Mouse (Mus musculus) CH12.LX (cell line): Measurements from ENCODE around the gene Rita1. TPM values are rescaled to one million over a fixed set of nuclear protein-coding genes. Genes with fewer than 3 reads are reported as not detected.

ENCODE experiments used
- DNase-seq: peaks from one replicate; pipeline ENCODE4 v3.0.0-alpha.2; 2013; ENCODE audit errors: extremely low read depth
- H3K27ac ChIP-seq: 2 replicates; pipeline ENCODE4 v1.5.1; 2012; ENCODE audit warnings: low read depth, mild to moderate bottlenecking, control low read depth, moderate library complexity; ENCODE audit not compliant: insufficient read depth
- H3K27me3 ChIP-seq: replicated peaks from 2 replicates; pipeline ENCODE3; 2012; ENCODE audit warnings: inconsistent platforms
- H3K36me3 ChIP-seq, 2 experiments: replicated peaks in 1 of 2; 2 replicates each; pipeline versions ENCODE3 to v1.6.1; 2012; ENCODE audit warnings: inconsistent platforms in 1 of 2, low read length in 1 of 2, mild to moderate bottlenecking in 1 of 2, mixed read lengths in 1 of 2, moderate library complexity in 1 of 2; ENCODE audit not compliant: control insufficient read depth in 1 of 2, insufficient read depth in 1 of 2
- H3K4me1 ChIP-seq, 2 experiments: 2 replicates each; pipeline ENCODE4 v1.6.1; 2012; ENCODE audit warnings: inconsistent platforms in 1 of 2, moderate library complexity in 1 of 2; ENCODE audit not compliant: insufficient read depth in 2 of 2, control insufficient read depth in 1 of 2
- H3K4me2 ChIP-seq: 2 replicates; pipeline ENCODE4 v1.6.1; 2012; ENCODE audit warnings: low read depth, mild to moderate bottlenecking, control low read depth; ENCODE audit not compliant: poor library complexity, insufficient read depth, severe bottlenecking
- H3K4me3 ChIP-seq, 3 experiments: fragments of 150-350 bp in 1 of 3; sonication (generic) in 1 of 3; replicated peaks in 1 of 3; 2 replicates each; pipeline versions ENCODE3 to v1.5.1; 2011 to 2012; ENCODE audit warnings: low read depth in 2 of 3, low read length in 2 of 3, mild to moderate bottlenecking in 2 of 3, moderate library complexity in 2 of 3, control low read depth in 1 of 3, improper control_type of control experiment in 1 of 3, inconsistent platforms in 1 of 3, mixed read lengths in 1 of 3; ENCODE audit not compliant: poor library complexity in 1 of 3
- H3K79me2 ChIP-seq: replicated peaks from 2 replicates; pipeline ENCODE4 v1.6.1; 2012; ENCODE audit warnings: mild to moderate bottlenecking, moderate library complexity; ENCODE audit not compliant: control insufficient read depth, poor library complexity, insufficient read depth, severe bottlenecking; ENCODE audit errors: extremely low read depth
- H3K9ac ChIP-seq: 2 replicates; pipeline ENCODE4 v1.6.1; 2012; ENCODE audit warnings: low read depth, mild to moderate bottlenecking, control low read depth, moderate library complexity; ENCODE audit not compliant: insufficient read depth
- H3K9me3 ChIP-seq: replicated peaks from 2 replicates; pipeline ENCODE3; 2012; ENCODE audit warnings: low read length, inconsistent platforms, mixed read lengths
- CTCF ChIP-seq, 2 experiments: IDR thresholded peaks in 1 of 2; conservative IDR thresholded peaks in 1 of 2; 2 replicates each; pipeline ENCODE4 v1.5.1; 2011 to 2012; ENCODE audit warnings: low read depth in 2 of 2, low read length in 2 of 2, improper control_type of control experiment in 1 of 2, inconsistent platforms in 1 of 2, mild to moderate bottlenecking in 1 of 2, moderate library complexity in 1 of 2
- E2F4 ChIP-seq: IDR thresholded peaks from 2 replicates; pipeline ENCODE4 v1.6.1; 2011; ENCODE audit warnings: low read depth, low read length, improper control_type of control experiment; ENCODE audit not compliant: insufficient replicate concordance
- EP300 ChIP-seq: IDR thresholded peaks from 2 replicates; pipeline ENCODE4 v1.6.1; 2011; ENCODE audit warnings: low read length, improper control_type of control experiment
- HCFC1 ChIP-seq: IDR thresholded peaks from 2 replicates; pipeline ENCODE4 v1.6.1; 2012; ENCODE audit warnings: low read depth, mild to moderate bottlenecking, inconsistent platforms, low read length, improper control_type of control experiment
- IRF4 ChIP-seq: IDR thresholded peaks from 2 replicates; pipeline ENCODE4 v1.6.1; 2014; ENCODE audit warnings: low read depth, mild to moderate bottlenecking, inconsistent platforms, low read length, improper control_type of control experiment
- JUN ChIP-seq: IDR thresholded peaks from 2 replicates; pipeline ENCODE4 v1.6.1; 2011; ENCODE audit warnings: low read depth, mild to moderate bottlenecking, low read length, improper control_type of control experiment, moderate library complexity; ENCODE audit not compliant: insufficient read depth
- JUND ChIP-seq: conservative IDR thresholded peaks from 2 replicates; pipeline ENCODE4 v1.6.1; 2011; ENCODE audit warnings: low read depth, low read length, improper control_type of control experiment
- KAT2A ChIP-seq: IDR thresholded peaks from 2 replicates; pipeline ENCODE4 v1.6.1; 2012; ENCODE audit warnings: low read length, improper control_type of control experiment, inconsistent platforms; ENCODE audit not compliant: insufficient replicate concordance
- MAFK ChIP-seq: IDR thresholded peaks from 2 replicates; pipeline ENCODE4 v1.6.1; 2011; ENCODE audit warnings: low read length, improper control_type of control experiment; ENCODE audit not compliant: insufficient replicate concordance
- MEF2A ChIP-seq: IDR thresholded peaks from 2 replicates; pipeline ENCODE4 v1.6.1; 2014; ENCODE audit warnings: low read depth, mild to moderate bottlenecking, inconsistent platforms, low read length, improper control_type of control experiment, borderline replicate concordance
- MYC ChIP-seq: IDR thresholded peaks from 2 replicates; pipeline ENCODE4 v1.6.1; 2011; ENCODE audit warnings: low read depth, mild to moderate bottlenecking, improper control_type of control experiment, low read length
- PAX5 ChIP-seq: IDR thresholded peaks from 2 replicates; pipeline ENCODE4 v1.6.1; 2012; ENCODE audit warnings: low read length, inconsistent platforms, mixed read lengths
- POLR2A ChIP-seq: IDR thresholded peaks from 2 replicates; pipeline ENCODE4 v1.6.1; 2011; ENCODE audit warnings: low read depth, mild to moderate bottlenecking, improper control_type of control experiment, low read length
- POLR2AphosphoS2 ChIP-seq: IDR thresholded peaks from 2 replicates; pipeline ENCODE4 v1.6.1; 2011; ENCODE audit warnings: low read depth, low read length, improper control_type of control experiment
- RAD21 ChIP-seq: IDR thresholded peaks from 2 replicates; pipeline ENCODE4 v1.6.1; 2011; ENCODE audit warnings: low read depth, mild to moderate bottlenecking, low read length, improper control_type of control experiment, moderate library complexity
- RCOR1 ChIP-seq: conservative IDR thresholded peaks from 2 replicates; pipeline ENCODE4 v1.6.1; 2012; ENCODE audit warnings: low read depth, mild to moderate bottlenecking, inconsistent platforms, low read length, improper control_type of control experiment
- SIN3A ChIP-seq: IDR thresholded peaks from 2 replicates; pipeline ENCODE4 v1.6.1; 2012; ENCODE audit warnings: low read length, improper control_type of control experiment, inconsistent platforms
- TCF12 ChIP-seq: IDR thresholded peaks from 2 replicates; pipeline ENCODE4 v1.6.1; 2014; ENCODE audit warnings: low read depth, mild to moderate bottlenecking, inconsistent platforms, low read length, improper control_type of control experiment
- UBTF ChIP-seq: IDR thresholded peaks from 2 replicates; pipeline ENCODE4 v1.6.1; 2012; ENCODE audit warnings: low read depth, mild to moderate bottlenecking, inconsistent platforms, low read length, improper control_type of control experiment, moderate library complexity
- USF1 ChIP-seq: IDR thresholded peaks from 2 replicates; pipeline ENCODE4 v1.6.1; 2014; ENCODE audit warnings: low read depth, mild to moderate bottlenecking, inconsistent platforms, low read length, improper control_type of control experiment
- USF2 ChIP-seq: conservative IDR thresholded peaks from 2 replicates; pipeline ENCODE4 v1.6.1; 2011; ENCODE audit warnings: low read depth, low read length, improper control_type of control experiment
- ZKSCAN1 ChIP-seq: IDR thresholded peaks from 2 replicates; pipeline ENCODE4 v1.6.1; 2012; ENCODE audit warnings: low read depth, inconsistent platforms, low read length, improper control_type of control experiment, borderline replicate concordance
- dilution Hi-C: fragments of 300-500 bp; cut with MboI; formaldehyde crosslinking; loops from 2 replicates; pipeline ENCODE4 v1.14.3; 2020; ENCODE audit warnings: low sequenced_read_pairs; ENCODE audit not compliant: extremely low pct_unique_long_range_greater_than_20kb, extremely low pct_ligation_motif_present
- in situ Hi-C: fragments of 300-500 bp; cut with MboI; formaldehyde crosslinking; loops from 3 replicates; pipeline ENCODE4 v1.14.3; 2019; ENCODE audit warnings: low sequenced_read_pairs, low pct_ligation_motif_present, low pct_unique_long_range_greater_than_20kb, mixed read lengths
- polyA plus RNA-seq: library from polyadenylated mRNA; unstranded; fragments of >175 nt; gene quantifications from 2 replicates; pipeline ENCODE4 v1.2.1, GENCODE M21; 2012; ENCODE audit warnings: low read depth; ENCODE audit not compliant: insufficient read length
- total RNA-seq, 2 experiments: library from RNA; depleted of rRNA; stranded (reverse); fragments of 300-350 nt in 1 of 2; fragments of >200 nt in 1 of 2; gene quantifications; 2 replicates each; pipeline ENCODE4 v1.2.3; 2012 to 2014

Rita1 gene
- total and polyA plus RNA-seq, 3 experiments = 6.3 to 10.2 (median 7.3) TPM

GRCm38 (mm10) chr5:120634131-120634530 lies 21.7 kb upstream of the Rita1 start, which contains the start of gene Cfap73:
Gene Cfap73 (minus strand): TSS chr5:120634235.
- TF ChIP-seq TCF12 = 0 out of 2 replicates have a peak, but pooled peaks have one; percentile 6
- TF ChIP-seq JUND = no peak
- Histone ChIP-seq H3K4me3 (no peak within 1 kb of the TSS), H3K9me3 (peaks cover 23% of the 10 kb centered on the region), H3K9ac (no peak within 1 kb of the TSS), H3K36me3 (peaks cover 2 to 16% of the 10 kb centered on the region in 2 experiments), H3K79me2 (no peaks in the 10 kb centered on the region), H3K27me3 (no peaks in the 10 kb centered on the region), H3K4me1 (peaks cover 15 to 26% of the 10 kb centered on the region in 2 experiments), H3K4me2 (no peak within 1 kb of the TSS), H3K27ac (no peak within 1 kb of the TSS)
- dilution Hi-C loops (no loop called here), in situ Hi-C loops (no loop called here)
- no peak for DNase-seq

- in situ Hi-C loops = no loop called here
- H3K27me3 ChIP-seq = no peaks in the 10 kb centered on the region
- H3K4me1 ChIP-seq = peaks cover 24 to 48% of the 10 kb centered on the region in 2 experiments
Observed at GRCm38 (mm10) chr5:120631892-120632291, 19.5 kb upstream of the Rita1 start.

GRCm38 (mm10) chr5:120631128-120631527 lies 18.7 kb upstream of the Rita1 start:
- H3K27me3 ChIP-seq = no peaks in the 10 kb centered on the region
- in situ Hi-C loops (no loop called here), dilution Hi-C loops (no loop called here)
- peaks cover 30 to 46% of the 10 kb centered on the region in 2 experiments for H3K36me3 ChIP-seq
- no peaks in the 10 kb centered on the region for H3K79me2 ChIP-seq
- H3K4me3 ChIP-seq = no peak overlapping the region
- no peak overlapping the region for H3K27ac ChIP-seq
- H3K9ac ChIP-seq = no peak overlapping the region
- no peak overlapping the region for H3K4me2 ChIP-seq
- H3K9me3 ChIP-seq = peaks cover 23% of the 10 kb centered on the region
- no peak for TF ChIP-seq ZKSCAN1
- TF ChIP-seq SIN3A = no peak
- TF ChIP-seq KAT2A = no peak
- no peak for TF ChIP-seq POLR2AphosphoS2
- no peak for TF ChIP-seq POLR2A
- no peak for TF ChIP-seq USF1
- no peak for TF ChIP-seq E2F4
- TF ChIP-seq HCFC1 = no peak
- TF ChIP-seq IRF4 = no peak
- no peak for TF ChIP-seq RAD21
- TF ChIP-seq EP300 = no peak
- TF ChIP-seq UBTF = no peak
- no peak for TF ChIP-seq MYC
- TF ChIP-seq PAX5 = no peak
- no peak for TF ChIP-seq MEF2A
- TF ChIP-seq RCOR1 = no peak
- no peak for TF ChIP-seq USF2
- TF ChIP-seq MAFK = no peak
- peaks cover 24 to 56% of the 10 kb centered on the region in 2 experiments for H3K4me1 ChIP-seq
- DNase-seq = no peak

More at GRCm38 (mm10) chr5:120631892-120632291, 19.5 kb upstream of the Rita1 start:
- no peak overlapping the region for H3K4me3 ChIP-seq
- TF ChIP-seq CTCF (conservative IDR thresholded peaks at IDR 0.05 in 1 of 2, IDR thresholded peaks at IDR 0.05 in 1 of 2; ENCODE audit: low read depth in 2 of 2, low read length in 2 of 2) = peak in 1 of 2 experiments; percentile 23; a peak in 3 of 4 replicates
- TF ChIP-seq JUN = no peak
- H3K27ac ChIP-seq = no peak overlapping the region
- no peak overlapping the region for H3K9ac ChIP-seq
- H3K36me3 ChIP-seq = peaks cover 22 to 39% of the 10 kb centered on the region in 2 experiments
- no peak overlapping the region for H3K4me2 ChIP-seq
- peaks cover 23% of the 10 kb centered on the region for H3K9me3 ChIP-seq
- dilution Hi-C loops = no loop called here
- no peaks in the 10 kb centered on the region for H3K79me2 ChIP-seq
- no peak for DNase-seq
